Mouse (Mus musculus) small intestine, adult 2 months (tissue): Measurements from ENCODE around the gene Slc1a2.

Experiments
- CTCF ChIP-seq: fragments of 200-500 bp; IDR thresholded peaks from 2 replicates; pipeline ENCODE4 v1.5.1; 2012; ENCODE audit warnings: low read depth, mild to moderate bottlenecking, control low read depth, inconsistent platforms, low read length, moderate library complexity, mixed read lengths; ENCODE audit not compliant: insufficient replicate concordance, insufficient read length; ENCODE audit errors: extremely low read depth
- POLR2A ChIP-seq: fragments of 200-500 bp; IDR thresholded peaks from 2 replicates; pipeline ENCODE4 v1.6.1; 2012; ENCODE audit warnings: low read depth, mild to moderate bottlenecking, control low read depth, inconsistent platforms, low read length, moderate library complexity

DNA sequence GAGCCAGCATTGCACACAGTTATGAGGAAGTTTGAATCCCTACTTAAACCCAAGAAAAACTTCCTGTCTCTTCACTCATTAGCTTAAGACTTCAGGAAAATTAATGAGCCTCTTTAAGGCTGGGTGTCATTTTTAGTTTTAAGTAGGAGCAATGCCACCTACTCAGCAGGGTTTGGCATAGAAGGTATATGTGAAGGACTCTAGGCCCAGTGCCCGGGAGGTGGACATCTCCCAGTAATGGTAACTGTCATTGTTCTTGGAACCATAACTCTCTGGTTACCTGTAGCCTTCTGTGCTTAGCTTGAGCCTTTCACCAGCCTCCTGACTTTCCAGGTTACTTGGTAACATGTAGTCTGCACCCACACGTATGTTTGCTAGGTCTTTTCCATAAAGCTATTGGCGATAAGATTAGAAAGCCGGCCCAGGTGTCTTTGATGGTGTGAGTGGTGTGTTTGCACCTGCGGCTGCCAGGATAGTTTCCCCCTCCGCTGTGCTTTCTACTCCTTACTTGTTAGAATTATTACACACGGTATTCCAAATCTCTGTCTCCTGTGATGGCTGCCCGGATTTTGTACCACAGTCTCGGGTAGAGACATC lies 18.4 kb downstream of the Slc1a2 start:
- no peak for TF ChIP-seq POLR2A
- no peak for TF ChIP-seq CTCF
